Mouse (Mus musculus): ENCODE data around the gene Spin1. TPM values are rescaled to one million over a fixed set of nuclear protein-coding genes. Genes with fewer than 3 reads are reported as not detected.
"Not testable (repeated sequence)": the region's sequence is repeated elsewhere in the genome, so short reads cannot be mapped to it uniquely, and the experiment has no call there.

Gene Spin1
- total RNA-seq, 2 experiments from 2014 or later, result 75.0 to 75.7 TPM

- no peak for DNase-seq
Observed at GRCm38 (mm10) chr13:51095196-51095715, 5.4 kb upstream of the Spin1 start.

- no peak for DNase-seq
Observed at GRCm38 (mm10) chr13:51096644-51097043, 4.0 kb upstream of the Spin1 start.

- DNase-seq, result no peak
Observed at GRCm38 (mm10) chr13:51099560-51100232, 984 bp upstream of the Spin1 start.

GRCm38 (mm10) chr13:51101016-51101776, 516 bp downstream of the Spin1 start:
- peak; percentile 64 for DNase-seq

GRCm38 (mm10) chr13:51101777-51102132, 1.1 kb downstream of the Spin1 start:
- DNase-seq, result no peak

- DNase-seq, result peak; percentile 30
Observed at GRCm38 (mm10) chr13:51103111-51103725, 2.5 kb downstream of the Spin1 start.

- DNase-seq, result no peak
Observed at GRCm38 (mm10) chr13:51103861-51104650, 3.4 kb downstream of the Spin1 start.

GRCm38 (mm10) chr13:51105861-51106655, 5.4 kb downstream of the Spin1 start:
- no peak for DNase-seq

GRCm38 (mm10) chr13:51106816-51107215, 6.1 kb downstream of the Spin1 start:
- DNase-seq, result no peak

- no peak for DNase-seq
Observed at GRCm38 (mm10) chr13:51109517-51109916, 8.8 kb downstream of the Spin1 start.

- not testable (repeated sequence) for DNase-seq
Observed at GRCm38 (mm10) chr13:51114398-51114797, 13.7 kb downstream of the Spin1 start.

- no peak for DNase-seq
Observed at GRCm38 (mm10) chr13:51115762-51116161, 15.1 kb downstream of the Spin1 start.

GRCm38 (mm10) chr13:51120734-51121133, 20.1 kb downstream of the Spin1 start:
- DNase-seq, result no peak

GRCm38 (mm10) chr13:51121966-51122365, 21.3 kb downstream of the Spin1 start:
- no peak for DNase-seq

GRCm38 (mm10) chr13:51122771-51123170, 22.1 kb downstream of the Spin1 start:
- no peak for DNase-seq

- no peak for DNase-seq
Observed at GRCm38 (mm10) chr13:51125357-51125756, 24.7 kb downstream of the Spin1 start.

- DNase-seq, result no peak
Observed at GRCm38 (mm10) chr13:51127906-51128305, 27.2 kb downstream of the Spin1 start.

GRCm38 (mm10) chr13:51128417-51128816, 27.7 kb downstream of the Spin1 start:
- no peak for DNase-seq

- DNase-seq, result no peak
Observed at GRCm38 (mm10) chr13:51131179-51131578, 30.5 kb downstream of the Spin1 start.

GRCm38 (mm10) chr13:51136315-51136714, 35.6 kb downstream of the Spin1 start:
- DNase-seq, result no peak

- DNase-seq, result no peak
Observed at GRCm38 (mm10) chr13:51136996-51137701, 36.5 kb downstream of the Spin1 start.
